Mouse (Mus musculus): ENCODE data around the gene Sh3bp5. TPM values are rescaled to one million over a fixed set of nuclear protein-coding genes. Genes with fewer than 3 reads are reported as not detected.
"Not testable (repeated sequence)": the region's sequence is repeated elsewhere in the genome, so short reads cannot be mapped to it uniquely, and the experiment has no call there.

Sh3bp5 gene
- total RNA-seq (2017): 4.0 and 6.2 TPM in 2 replicates

- ATAC-seq (replicated peaks; ENCODE audit: low read depth, poor library complexity, severe bottlenecking): peak; percentile 97
Measured at GRCm38 (mm10) chr14:31435930-31436693, at the start of gene Sh3bp5. Gene Sh3bp5, minus strand, starts transcription at chr14:31436078.

DNA sequence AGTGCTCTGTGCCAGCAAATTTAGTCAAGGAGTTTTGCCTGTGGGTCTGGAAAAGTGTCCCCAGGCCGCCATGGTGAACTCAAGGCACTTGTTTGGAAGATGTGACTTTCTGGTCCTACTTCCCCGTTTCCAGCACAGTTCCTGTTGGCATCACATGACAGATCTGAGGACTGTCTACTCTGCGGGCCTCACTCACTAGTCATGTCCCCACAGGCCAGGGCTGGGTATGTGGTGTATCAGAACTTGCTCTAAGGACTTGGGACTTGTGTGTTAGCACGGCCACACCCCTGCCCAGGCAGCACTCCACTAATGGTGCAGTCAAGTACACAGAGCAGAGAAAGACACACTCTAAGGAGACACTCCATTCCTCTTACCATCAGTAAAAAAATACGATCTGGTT is 46.5 kb upstream of the Sh3bp5 start:
- no peak for ATAC-seq (replicated peaks; ENCODE audit: low read depth, poor library complexity, severe bottlenecking)

DNA sequence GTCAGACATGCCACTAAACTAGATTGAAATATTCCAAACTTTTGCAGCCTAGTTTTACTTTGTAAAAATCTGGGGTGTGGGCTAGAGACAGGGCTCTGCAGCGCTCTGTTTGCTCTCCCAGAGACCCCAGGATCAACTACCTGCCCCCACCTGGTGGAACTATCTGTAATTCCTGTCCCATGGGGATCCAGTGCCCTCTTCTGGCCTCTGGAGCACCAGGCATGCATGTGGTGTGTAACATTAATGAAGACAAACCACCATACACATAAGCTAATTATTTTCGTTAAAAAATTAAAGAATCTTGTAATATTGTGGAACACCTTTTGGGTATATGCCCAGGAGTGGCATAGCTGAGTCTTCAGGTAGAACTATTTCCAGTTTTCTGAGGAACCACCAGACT is 37.4 kb upstream of the Sh3bp5 start:
- no peak for ATAC-seq (replicated peaks; ENCODE audit: low read depth, poor library complexity, severe bottlenecking)

DNA sequence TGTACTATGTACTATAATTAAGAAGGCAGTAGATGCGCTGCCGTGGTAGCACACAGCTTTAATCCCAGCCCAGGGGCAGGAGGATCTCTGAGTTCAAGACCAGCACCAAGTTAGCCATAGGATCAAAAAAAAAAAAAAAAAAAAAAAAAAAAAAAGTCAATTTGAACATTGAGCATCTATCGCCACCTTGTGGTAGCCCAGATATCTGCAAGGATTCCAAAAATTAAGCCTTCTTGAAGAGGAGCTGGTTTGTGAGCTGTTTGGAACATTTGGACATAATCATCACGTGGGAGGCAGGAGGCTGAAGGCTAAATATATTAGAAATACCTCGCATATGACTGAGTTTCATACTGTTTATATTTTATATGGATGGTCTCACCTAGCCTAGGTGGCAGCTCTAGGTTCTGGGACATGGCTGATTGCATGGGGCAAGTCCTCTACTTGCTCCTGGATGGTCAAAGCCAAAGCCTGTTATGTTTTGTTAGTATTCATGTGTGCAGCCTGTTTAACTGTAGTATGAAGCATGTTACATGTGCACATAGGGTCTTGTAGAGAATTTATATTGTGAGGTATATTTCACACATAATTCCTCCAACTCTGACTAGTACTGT is 36.7 kb upstream of the Sh3bp5 start:
- peak; percentile 42 for ATAC-seq (replicated peaks; ENCODE audit: low read depth, poor library complexity, severe bottlenecking)

DNA sequence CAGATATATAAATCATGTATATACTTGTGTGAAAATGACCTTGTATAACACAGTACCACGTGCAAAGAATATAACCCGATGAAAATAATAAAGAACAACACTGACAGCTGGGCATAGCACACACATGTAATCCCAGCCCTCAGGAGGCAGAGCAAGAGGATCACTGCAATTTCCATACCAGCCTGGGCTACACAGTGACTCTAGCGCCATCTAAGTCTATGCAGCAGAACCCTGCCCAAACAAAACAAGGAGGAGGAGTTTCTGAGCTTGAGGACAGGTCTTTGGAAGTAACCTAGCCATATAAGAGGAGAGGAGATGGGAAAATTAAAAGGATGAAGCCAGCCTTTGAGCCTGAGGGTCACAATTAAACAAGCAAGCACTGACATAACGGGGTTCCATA is 33.8 kb upstream of the Sh3bp5 start:
- ATAC-seq (replicated peaks; ENCODE audit: low read depth, poor library complexity, severe bottlenecking): no peak

- no peak for ATAC-seq (replicated peaks; ENCODE audit: low read depth, poor library complexity, severe bottlenecking)
Measured at GRCm38 (mm10) chr14:31464176-31464575, 28.3 kb upstream of the Sh3bp5 start.

- ATAC-seq (replicated peaks; ENCODE audit: low read depth, poor library complexity, severe bottlenecking): no peak
Measured at GRCm38 (mm10) chr14:31462886-31463285, 27.0 kb upstream of the Sh3bp5 start.

GRCm38 (mm10) chr14:31462226-31462625 is 26.3 kb upstream of the Sh3bp5 start:
- ATAC-seq (replicated peaks; ENCODE audit: low read depth, poor library complexity, severe bottlenecking): not testable (repeated sequence)

GRCm38 (mm10) chr14:31458006-31458405 is 22.1 kb upstream of the Sh3bp5 start:
- no peak for ATAC-seq (replicated peaks; ENCODE audit: low read depth, poor library complexity, severe bottlenecking)

DNA sequence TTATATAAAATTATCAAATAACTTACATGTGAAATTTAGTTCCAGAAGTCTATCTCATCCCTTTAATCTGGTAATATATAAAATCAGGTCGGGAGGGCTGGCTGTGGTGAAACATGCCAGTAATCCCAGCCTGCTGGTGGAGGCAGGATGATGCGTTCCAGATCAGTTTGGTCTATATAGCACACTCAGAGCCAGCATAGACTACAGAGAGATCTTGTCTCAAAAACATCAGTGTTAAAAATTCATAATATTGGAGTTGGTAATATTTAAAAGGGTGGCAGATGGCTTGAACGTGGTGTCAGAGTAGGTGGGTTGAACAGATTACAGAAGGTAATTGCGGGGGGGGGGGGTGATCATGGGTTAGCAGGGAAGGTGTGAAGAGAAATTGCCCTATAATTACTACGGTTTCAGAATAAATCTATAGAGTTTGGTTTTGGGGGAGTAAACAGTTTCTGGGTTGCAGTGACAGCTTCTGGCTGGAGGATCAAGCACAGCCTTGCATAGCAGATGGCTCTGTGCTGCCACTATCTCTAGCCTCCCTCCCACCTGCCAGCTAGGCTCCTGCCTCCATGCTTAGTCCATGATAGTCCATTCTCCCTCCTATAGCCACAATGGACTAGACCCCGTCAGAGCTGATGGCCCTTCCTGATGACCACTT is 20.3 kb upstream of the Sh3bp5 start:
- ATAC-seq (replicated peaks; ENCODE audit: low read depth, poor library complexity, severe bottlenecking): no peak

DNA sequence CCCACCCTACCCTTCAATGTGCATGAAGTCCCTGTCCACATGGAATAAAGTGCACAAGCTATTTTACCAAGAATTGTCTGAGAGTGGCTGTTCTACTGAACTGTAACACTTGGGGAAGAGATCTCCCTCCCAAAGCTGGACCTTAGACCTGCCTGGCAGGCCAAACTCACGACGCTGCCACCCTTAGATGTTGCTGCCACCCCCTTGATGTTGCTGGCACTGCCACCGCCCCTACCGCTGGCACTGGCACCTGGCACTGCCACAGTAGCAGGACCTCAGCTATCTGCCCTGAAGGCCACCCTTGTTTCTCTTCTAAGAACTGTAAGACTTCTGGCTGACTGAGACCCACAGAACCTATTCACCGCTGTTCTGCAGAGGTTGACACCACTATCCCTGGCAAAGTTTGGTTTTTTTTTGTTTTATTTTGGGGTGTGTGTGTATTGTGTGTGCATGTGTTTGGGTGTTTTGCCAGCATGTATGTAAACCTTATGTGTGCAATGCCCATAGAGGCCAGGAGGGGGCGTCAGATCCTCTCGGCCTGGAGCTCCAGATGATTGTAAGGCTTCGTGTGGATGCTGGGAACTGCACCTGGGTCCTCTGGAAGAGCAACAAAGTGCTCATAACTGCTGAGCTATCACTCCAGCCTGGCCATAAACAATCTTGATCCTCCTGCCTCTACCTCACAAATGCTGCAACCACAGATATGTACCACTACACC is 19.1 kb upstream of the Sh3bp5 start:
- ATAC-seq (replicated peaks; ENCODE audit: low read depth, poor library complexity, severe bottlenecking): no peak

GRCm38 (mm10) chr14:31453946-31454345 is 18.1 kb upstream of the Sh3bp5 start:
- ATAC-seq (replicated peaks; ENCODE audit: low read depth, poor library complexity, severe bottlenecking): not testable (repeated sequence)

GRCm38 (mm10) chr14:31448994-31449393 is 13.1 kb upstream of the Sh3bp5 start:
- no peak for ATAC-seq (replicated peaks; ENCODE audit: low read depth, poor library complexity, severe bottlenecking)

GRCm38 (mm10) chr14:31443616-31444015 is 7.7 kb upstream of the Sh3bp5 start:
- no peak for ATAC-seq (replicated peaks; ENCODE audit: low read depth, poor library complexity, severe bottlenecking)

DNA sequence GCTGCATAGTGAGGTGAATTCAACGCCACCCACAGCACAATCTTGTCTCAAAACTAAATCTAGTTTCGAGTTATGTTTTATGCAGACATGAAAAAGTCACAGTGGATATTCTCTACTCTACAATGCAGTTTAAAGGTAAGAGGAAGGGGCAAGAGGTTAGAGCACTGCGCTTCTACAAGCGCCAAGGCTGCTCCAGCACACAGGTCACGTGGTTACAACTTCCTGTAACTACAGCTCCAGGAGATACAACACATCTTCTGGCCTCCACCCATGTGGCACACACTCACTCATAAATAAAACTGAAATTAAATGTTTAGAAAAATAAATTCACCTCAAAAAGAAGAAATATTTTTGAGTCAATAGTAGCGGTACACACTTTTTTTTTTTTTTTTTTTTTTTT is 4.8 kb upstream of the Sh3bp5 start:
- ATAC-seq (replicated peaks; ENCODE audit: low read depth, poor library complexity, severe bottlenecking): 0 out of 2 replicates have a peak, but pooled peaks have one; percentile 27

DNA sequence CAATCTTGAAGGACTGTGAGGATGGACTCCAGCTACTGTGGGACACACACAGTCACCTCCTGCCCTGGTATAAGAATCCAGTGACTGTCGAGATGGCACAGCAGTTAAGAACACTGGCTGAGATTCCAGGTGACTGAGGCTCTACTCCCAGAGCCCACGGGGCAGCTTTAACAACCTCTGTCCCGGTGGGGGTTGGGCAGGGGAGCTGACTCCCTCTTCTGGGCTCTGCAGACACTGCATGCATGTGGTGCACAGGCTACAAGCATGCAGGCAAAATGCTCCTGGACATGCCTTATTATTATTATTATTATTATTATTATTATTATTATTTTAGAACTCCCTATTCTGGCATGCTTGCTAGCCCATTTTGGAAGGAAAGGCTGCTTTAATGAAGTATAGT is 4.4 kb upstream of the Sh3bp5 start:
- ATAC-seq (replicated peaks; ENCODE audit: low read depth, poor library complexity, severe bottlenecking): no peak

DNA sequence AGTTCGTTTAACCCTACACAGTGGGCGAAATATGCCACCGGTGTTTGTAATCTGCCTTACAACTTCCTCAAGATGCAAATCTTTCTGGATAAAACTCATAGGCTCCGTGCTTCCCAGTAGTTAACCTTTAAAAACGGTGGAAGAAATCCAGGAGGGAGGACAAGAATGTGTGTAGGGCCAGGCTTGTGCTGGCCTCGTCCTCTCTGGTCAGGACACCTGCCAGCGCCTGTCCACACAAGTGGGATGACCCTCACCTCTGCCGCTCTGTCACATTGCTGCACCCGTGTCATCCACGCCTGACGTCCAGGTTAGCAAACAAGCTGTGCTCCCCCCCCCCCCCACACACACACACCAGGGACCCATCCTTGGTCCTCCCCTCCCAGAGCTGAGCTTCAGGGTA is 3.4 kb upstream of the Sh3bp5 start:
- ATAC-seq (replicated peaks; ENCODE audit: low read depth, poor library complexity, severe bottlenecking): no peak

DNA sequence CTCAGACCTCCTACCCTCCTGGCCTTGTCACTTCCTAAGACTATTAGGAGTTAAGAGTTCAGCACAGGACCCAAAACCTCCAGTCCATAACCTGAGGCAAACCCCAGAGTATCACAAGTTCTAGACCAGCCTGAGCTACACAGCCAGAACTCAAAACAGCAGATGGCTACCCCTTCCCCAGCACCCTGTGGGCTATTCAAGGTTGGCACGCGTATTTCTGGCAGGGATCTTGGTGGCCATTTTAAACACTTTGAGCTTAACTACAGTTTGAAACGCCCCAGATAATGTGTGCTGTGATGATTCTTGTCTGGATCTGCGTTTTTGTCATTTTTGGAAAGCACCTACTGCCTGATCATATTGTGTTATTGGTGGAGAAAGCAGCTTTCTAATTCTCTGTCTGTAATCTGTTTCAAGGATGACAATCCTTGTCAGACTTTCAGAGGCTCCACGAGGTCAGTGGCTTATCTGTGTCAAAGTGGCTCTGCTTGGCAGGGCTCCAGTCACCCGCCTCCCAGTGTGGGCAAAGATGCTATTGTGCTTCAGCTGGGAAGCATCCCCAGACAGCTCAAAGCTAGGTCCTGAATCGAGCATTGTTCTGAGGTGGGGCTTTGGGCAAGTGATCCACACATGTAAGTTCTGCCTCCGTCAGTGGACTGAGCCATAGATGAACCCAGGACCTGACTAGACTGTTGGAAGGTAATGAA is 2.1 kb upstream of the Sh3bp5 start:
- ATAC-seq (replicated peaks; ENCODE audit: low read depth, poor library complexity, severe bottlenecking): no peak

DNA sequence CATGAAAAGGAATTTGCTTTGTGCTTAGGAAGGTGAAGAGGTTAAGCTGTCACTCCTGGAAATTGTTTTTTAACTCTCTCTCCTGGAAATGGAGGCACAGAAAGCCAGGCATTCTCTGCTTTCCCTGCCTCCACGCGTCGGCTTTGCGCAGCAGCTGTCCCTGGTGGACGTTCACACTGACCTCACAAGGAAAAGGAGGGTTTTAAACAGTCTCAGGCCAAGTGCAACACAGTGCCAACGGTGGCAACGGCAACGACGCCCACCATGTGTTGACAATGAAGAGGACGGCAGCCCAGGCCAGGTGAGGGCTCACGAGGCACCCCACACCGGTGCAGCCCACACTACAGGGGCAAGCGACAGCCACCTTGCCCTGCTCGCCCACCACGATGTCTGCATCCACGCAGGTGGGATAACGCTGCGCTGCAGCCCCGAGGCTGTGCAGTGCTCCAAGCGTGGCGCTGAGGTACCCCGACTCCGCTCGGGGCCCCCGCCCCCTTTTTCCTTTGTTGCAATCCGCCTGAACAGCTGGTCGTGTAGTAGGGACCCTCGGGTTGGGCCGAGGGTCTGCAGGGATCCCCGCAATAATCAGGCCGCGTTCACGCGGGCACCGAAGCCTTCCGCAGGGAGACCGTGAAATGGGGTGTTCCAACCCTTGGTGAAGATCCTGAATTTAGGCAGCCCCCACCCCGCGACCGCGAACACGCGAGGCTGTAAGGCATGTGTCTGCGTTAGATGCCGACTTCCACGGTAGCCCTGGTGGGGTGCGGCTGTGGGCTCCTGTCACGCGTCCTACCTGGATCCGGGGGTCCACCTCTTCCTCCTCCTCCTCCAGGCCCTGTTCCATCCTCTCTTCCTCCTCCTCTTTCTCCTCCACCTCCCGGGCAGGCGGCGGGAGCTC is 611 bp downstream of the Sh3bp5 start:
- ATAC-seq (replicated peaks; ENCODE audit: low read depth, poor library complexity, severe bottlenecking): no peak

Measured in common myeloid progenitor, adult 5-6 weeks (primary cell).